Mouse (Mus musculus): ENCODE data around the gene Ltv1.
"Not testable (repeated sequence)": the region's sequence is repeated elsewhere in the genome, so short reads cannot be mapped to it uniquely, and the experiment has no call there.

Ltv1 gene

GRCm38 (mm10) chr10:13193496-13193895 lies 528 bp upstream of the Ltv1 start:
- DNase-seq (ENCODE audit: low spot score): not testable (repeated sequence)

GRCm38 (mm10) chr10:13189881-13190280 lies 3.1 kb downstream of the Ltv1 start:
- DNase-seq (ENCODE audit: low spot score): no peak

GRCm38 (mm10) chr10:13186754-13187153 lies 6.2 kb downstream of the Ltv1 start:
- no peak for DNase-seq (ENCODE audit: low spot score)

GRCm38 (mm10) chr10:13184170-13184766 lies 8.7 kb downstream of the Ltv1 start:
- no peak for DNase-seq (ENCODE audit: low spot score)

- no peak for DNase-seq (ENCODE audit: low spot score)
These were observed 12.8 kb downstream of the Ltv1 start for GRCm38 (mm10) chr10:13180211-13180610.

- DNase-seq (ENCODE audit: low spot score): no peak
These were observed 14.9 kb downstream of the Ltv1 start, which contains the start of gene Zc2hc1b for GRCm38 (mm10) chr10:13177973-13178624. Gene Zc2hc1b (minus strand): TSS chr10:13178023.

GRCm38 (mm10) chr10:13175866-13176265 lies 17.1 kb downstream of the Ltv1 start:
- DNase-seq (ENCODE audit: low spot score): no peak

- DNase-seq (ENCODE audit: low spot score): no peak
These were observed 20.2 kb downstream of the Ltv1 start for GRCm38 (mm10) chr10:13172798-13173221.

GRCm38 (mm10) chr10:13171461-13171860 lies 21.5 kb downstream of the Ltv1 start:
- DNase-seq (ENCODE audit: low spot score): no peak

- no peak for DNase-seq (ENCODE audit: low spot score)
These were observed 22.1 kb downstream of the Ltv1 start for GRCm38 (mm10) chr10:13170739-13171448.

DNA sequence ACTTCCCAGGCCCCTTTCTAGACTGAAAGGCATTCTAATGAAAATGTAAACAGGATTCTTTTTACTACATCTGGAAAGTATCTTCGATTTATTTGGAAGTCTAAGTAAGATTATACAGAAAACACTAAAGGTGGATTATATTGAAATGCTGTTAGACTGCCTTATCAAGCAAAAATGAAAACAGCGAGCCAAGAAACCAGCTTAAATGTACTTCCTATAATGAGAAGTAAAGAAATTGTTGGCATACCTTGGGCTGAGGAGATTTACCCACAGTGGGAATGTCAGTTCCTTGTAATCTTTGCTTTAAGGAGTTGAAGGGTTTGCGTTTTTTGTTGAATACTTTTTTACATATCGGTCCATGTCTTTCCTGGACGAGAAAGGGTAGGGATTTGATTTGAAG lies 24.5 kb downstream of the Ltv1 start:
- DNase-seq (ENCODE audit: low spot score): no peak

DNA sequence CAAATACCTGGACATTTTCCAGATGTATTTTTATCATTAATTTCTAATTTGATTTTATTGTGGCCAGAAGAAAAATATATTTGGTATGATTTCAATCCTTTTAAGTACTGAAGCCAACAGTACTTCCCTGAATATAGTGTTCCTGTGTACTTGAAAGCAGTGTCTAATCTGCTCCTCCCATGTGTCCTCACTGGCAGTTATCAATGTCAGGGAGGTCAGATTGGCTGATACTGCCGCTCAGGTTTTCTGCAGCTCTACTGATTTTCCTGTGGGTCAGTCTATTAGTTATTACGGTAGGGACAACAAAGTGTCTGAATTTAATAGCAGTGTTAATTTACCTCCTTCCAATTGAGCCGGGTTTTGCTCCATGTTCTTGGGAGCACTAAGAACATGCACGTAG lies 30.9 kb downstream of the Ltv1 start:
- DNase-seq (ENCODE audit: low spot score): no peak

DNA sequence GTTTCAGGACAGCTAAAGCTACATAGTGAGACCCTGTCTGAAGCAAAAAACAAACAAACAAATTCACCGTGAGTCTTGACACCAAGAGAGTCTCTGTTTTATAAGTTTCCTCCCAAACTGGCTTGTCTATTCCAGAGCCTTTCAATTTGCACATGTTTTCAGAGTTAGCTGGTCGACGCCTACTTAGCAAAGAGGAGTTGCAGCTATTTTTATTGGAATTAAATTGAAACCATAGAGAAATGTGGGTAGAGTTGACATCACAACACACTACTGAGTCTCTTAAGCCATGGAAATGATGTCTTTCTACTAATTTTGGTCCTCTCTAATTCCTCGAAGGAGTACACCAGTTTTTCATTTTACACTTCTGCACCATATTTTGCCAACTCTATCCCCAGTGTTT lies 32.1 kb downstream of the Ltv1 start:
- no peak for DNase-seq (ENCODE audit: low spot score)

- DNase-seq (ENCODE audit: low spot score): no peak
These were observed 37.6 kb downstream of the Ltv1 start for GRCm38 (mm10) chr10:13155377-13155776.

DNA sequence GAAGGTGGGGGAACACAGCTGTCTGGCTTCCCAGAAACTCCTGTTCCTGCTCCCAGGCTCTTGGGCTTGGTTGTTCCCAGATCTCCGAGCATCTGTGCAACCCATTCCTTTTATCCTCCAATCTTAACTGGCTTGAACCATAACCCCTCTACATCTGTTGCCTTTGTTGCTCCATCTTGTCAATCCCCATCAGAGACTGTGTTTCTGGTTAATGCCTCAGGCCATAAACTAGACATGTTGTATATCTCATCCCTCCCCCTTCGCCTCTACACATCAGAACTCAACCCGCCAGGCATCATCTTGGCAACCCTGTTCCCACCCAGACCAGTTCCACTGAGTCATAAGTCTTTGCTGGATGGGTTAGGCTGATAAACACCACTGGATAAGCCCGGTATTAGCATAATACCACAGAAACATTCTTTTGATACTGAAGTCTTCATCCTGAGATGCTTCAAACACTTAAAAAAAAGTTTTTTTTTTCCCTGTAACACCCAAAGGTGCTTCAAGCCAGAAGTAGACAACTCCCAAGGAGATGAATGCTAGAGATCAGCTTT lies 40.1 kb downstream of the Ltv1 start:
- no peak for DNase-seq (ENCODE audit: low spot score)

DNA sequence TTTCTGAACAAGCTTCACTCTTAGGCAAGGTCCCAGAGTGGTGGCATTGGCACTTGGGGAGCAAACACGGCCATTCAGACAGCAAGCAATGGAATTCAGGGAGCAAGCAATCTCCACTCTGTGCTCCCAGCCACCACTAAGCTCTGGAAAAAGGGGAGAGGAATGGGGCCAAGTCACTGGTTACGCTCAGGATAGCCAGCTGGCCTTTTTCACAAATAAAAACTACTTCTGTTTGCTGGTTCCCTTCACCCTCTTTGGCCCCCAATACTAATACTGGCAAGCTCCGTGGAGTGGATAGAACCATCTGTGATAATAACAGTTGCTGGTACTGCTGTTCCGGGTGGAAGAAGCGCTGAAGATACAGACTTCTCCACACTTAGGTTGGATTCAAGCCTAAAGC lies 41.6 kb downstream of the Ltv1 start:
- no peak for DNase-seq (ENCODE audit: low spot score)

GRCm38 (mm10) chr10:13150435-13150834 lies 42.5 kb downstream of the Ltv1 start:
- no peak for DNase-seq (ENCODE audit: low spot score)

DNA sequence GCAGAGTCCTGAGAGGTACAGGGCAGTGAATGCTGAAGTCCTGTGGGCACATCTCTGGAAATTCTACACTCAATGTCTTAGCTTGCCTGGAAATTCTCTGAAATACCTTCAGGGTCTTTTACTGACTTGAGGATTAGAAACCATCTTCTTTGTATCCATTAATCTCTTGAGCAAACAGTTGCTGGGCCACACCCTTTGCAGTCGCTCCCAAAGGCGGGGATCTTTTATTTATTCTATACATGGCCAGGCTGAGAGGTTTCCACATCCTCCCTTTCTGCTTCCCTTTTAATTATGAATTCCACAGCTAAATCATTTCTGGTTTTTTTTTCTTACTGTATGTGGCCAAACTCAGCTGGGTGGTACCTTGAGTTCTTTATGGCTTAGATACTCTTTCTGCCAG lies 52.5 kb downstream of the Ltv1 start:
- DNase-seq (ENCODE audit: low spot score): no peak

- no peak for DNase-seq (ENCODE audit: low spot score)
These were observed 55.1 kb downstream of the Ltv1 start for GRCm38 (mm10) chr10:13137906-13138305.

DNA sequence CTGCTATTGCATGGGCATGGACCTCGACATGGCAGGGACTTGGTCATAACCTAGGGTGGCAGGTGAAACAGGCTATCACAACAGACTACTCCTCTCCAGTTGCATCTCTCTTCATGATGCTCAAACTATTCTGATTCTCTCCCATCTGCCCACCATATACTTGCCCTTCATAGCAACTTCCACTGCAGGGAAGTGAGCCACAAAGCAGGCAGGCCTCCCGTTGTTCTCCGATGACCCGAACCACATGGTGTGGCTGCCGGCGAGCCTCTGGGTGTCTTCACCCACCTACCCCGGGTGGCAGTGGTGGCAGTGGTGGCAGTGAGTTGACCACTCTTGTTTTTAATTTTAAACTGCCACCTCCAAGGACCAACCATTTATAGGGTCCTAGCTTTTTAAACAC lies 57.2 kb downstream of the Ltv1 start:
- DNase-seq (ENCODE audit: low spot score): no peak

GRCm38 (mm10) chr10:13135276-13135675 lies 57.7 kb downstream of the Ltv1 start:
- DNase-seq (ENCODE audit: low spot score): no peak

DNA sequence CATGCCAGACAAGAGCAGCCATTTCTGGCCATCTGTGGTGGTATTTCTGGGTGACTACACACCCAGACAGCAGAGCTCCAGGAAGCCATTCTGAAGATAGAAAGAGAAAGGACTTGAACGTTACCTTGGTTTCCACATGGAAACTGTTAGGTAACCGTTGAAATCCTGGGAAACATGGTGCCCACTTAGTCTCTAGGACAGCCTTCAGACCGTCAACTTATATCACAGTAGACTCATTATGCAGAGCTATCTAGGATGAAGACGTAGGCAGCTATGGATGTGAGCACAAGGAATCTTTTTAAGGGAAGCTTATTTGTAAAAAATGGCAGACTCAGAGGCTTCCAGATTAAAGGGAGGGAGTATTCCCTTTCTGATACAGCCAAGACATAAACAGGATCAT lies 59.1 kb downstream of the Ltv1 start:
- DNase-seq (ENCODE audit: low spot score): no peak
